Mouse (Mus musculus): Measurements from ENCODE around the gene Slc28a2. TPM values are rescaled to one million over a fixed set of nuclear protein-coding genes. Genes with fewer than 3 reads are reported as not detected.
"Not testable (repeated sequence)": the region's sequence is repeated elsewhere in the genome, so short reads cannot be mapped to it uniquely, and the experiment has no call there.

The Slc28a2 gene
- 0.22 TPM in 1 of 2 replicates, not detected in the other for polyA plus RNA-seq (2014; fragmentation: Nextera tagmentation; extraction: Ambion mirVana)

- not testable (repeated sequence) for H3K27me3 ChIP-seq (ENCODE audit: control insufficient read depth, insufficient read depth, low read length); H3K9ac ChIP-seq (ENCODE audit: low read length); ATAC-seq (ENCODE audit: low FRiP score); H3K4me2 ChIP-seq; H3K9me3 ChIP-seq (ENCODE audit: control insufficient read depth, low read length); DNase-seq (ENCODE audit: low spot score, missing footprints); H3K4me1 ChIP-seq (ENCODE audit: control insufficient read depth, insufficient read depth, low read length); H3K27ac ChIP-seq (ENCODE audit: low read depth, low read length); H3K4me3 ChIP-seq (ENCODE audit: low read depth, low read length); H3K36me3 ChIP-seq (ENCODE audit: control insufficient read depth, insufficient read depth, low read length)
- no CpG with 5 or more reads among the region's 3 CpGs for WGBS
Measured at GRCm38 (mm10) chr2:122426200-122426599, at the start of gene Slc28a2. Slc28a2 (plus strand) TSS chr2:122426477.

DNA sequence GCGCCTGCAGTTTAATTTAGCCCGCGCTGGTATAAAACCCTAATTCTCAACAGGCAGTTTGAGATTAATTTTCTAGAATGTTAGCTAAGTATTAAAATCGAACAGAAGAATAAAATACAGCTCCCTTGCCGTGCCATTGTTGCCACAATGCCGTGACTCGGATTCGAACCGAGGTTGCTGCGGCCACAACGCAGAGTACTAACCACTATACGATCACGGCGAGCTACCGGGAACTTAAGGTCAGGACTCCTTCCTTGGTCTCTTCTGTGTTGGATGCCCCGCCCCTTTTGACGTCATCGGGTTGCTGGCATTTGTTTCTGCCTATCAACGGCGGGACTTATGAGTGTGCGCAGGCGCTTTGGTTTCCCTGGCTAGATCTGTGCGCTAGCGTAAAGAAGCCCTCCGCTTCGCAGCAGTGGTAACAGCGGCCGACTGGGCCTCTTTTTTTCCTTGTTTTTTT, 49.0 kb upstream of the Slc28a2 start:
- Histone ChIP-seq H3K9me3 (ENCODE audit: control insufficient read depth, low read length) (no peaks in the 10 kb centered on the region), H3K4me2 (peak overlapping the region; percentile 50), H3K27me3 (ENCODE audit: control insufficient read depth, insufficient read depth, low read length) (no peaks in the 10 kb centered on the region), H3K36me3 (ENCODE audit: control insufficient read depth, insufficient read depth, low read length) (no peaks in the 10 kb centered on the region), H3K4me3 (ENCODE audit: low read depth, low read length) (peak overlapping the region; percentile 57), H3K27ac (ENCODE audit: low read depth, low read length) (peak overlapping the region; percentile 70), H3K9ac (ENCODE audit: low read length) (peak overlapping the region; percentile 83), H3K4me1 (ENCODE audit: control insufficient read depth, insufficient read depth, low read length) (0 out of 2 replicates have a peak, but pooled peaks cover 2% of the 10 kb centered on the region)
- under 1% methylated on average over 28 of the region's 28 CpGs for WGBS
- ATAC-seq (ENCODE audit: low FRiP score) (peak; percentile 89), DNase-seq (ENCODE audit: low spot score, missing footprints) (peak; percentile 100)

DNA sequence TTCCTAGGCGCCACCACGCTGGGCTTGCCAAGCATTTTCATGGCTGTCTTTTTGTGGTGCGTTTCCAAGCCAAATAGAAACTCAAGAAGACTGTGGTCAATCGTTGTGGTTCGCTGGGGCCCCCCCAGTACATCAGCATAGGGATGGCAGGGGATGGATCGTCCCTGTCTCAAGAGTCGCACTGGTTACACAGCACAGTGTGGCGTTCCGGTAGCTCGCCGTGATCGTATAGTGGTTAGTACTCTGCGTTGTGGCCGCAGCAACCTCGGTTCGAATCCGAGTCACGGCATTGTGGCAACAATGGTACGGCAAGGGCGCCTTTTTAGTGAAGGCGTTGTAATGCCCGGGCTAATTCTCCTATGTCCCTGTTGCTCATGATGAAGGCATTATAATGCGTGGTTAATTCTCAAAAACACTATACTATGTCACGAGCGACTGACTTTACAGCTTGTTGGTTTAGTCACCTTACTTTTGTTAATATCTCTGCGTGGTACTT, 48.5 kb upstream of the Slc28a2 start:
- no peaks in the 10 kb centered on the region for H3K27me3 ChIP-seq (ENCODE audit: control insufficient read depth, insufficient read depth, low read length)
- no peaks in the 10 kb centered on the region for H3K36me3 ChIP-seq (ENCODE audit: control insufficient read depth, insufficient read depth, low read length)
- DNase-seq (ENCODE audit: low spot score, missing footprints) (peak; percentile 99), ATAC-seq (ENCODE audit: low FRiP score) (peak; percentile 81)
- WGBS: under 1% methylated on average over 26 of the region's 26 CpGs
- peak overlapping the region; percentile 70 for H3K27ac ChIP-seq (ENCODE audit: low read depth, low read length)
- H3K9ac ChIP-seq (ENCODE audit: low read length): peak overlapping the region; percentile 83
- H3K4me1 ChIP-seq (ENCODE audit: control insufficient read depth, insufficient read depth, low read length): 0 out of 2 replicates have a peak, but pooled peaks cover 2% of the 10 kb centered on the region
- peak overlapping the region; percentile 57 for H3K4me3 ChIP-seq (ENCODE audit: low read depth, low read length)
- no peaks in the 10 kb centered on the region for H3K9me3 ChIP-seq (ENCODE audit: control insufficient read depth, low read length)
- peak overlapping the region; percentile 50 for H3K4me2 ChIP-seq

GRCm38 (mm10) chr2:122378421-122379291, 47.6 kb upstream of the Slc28a2 start:
- peak overlapping the region; percentile 50 for H3K4me2 ChIP-seq

GRCm38 (mm10) chr2:122379292-122379650, 47.0 kb upstream of the Slc28a2 start:
- 47% methylated on average over 2 of the region's 2 CpGs for WGBS
- no peaks in the 10 kb centered on the region for H3K36me3 ChIP-seq (ENCODE audit: control insufficient read depth, insufficient read depth, low read length)
- no peaks in the 10 kb centered on the region for H3K9me3 ChIP-seq (ENCODE audit: control insufficient read depth, low read length)
- no peak overlapping the region for H3K27ac ChIP-seq (ENCODE audit: low read depth, low read length)
- H3K27me3 ChIP-seq (ENCODE audit: control insufficient read depth, insufficient read depth, low read length): no peaks in the 10 kb centered on the region
- no peak overlapping the region for H3K4me3 ChIP-seq (ENCODE audit: low read depth, low read length)
- ATAC-seq (ENCODE audit: low FRiP score) (no peak), DNase-seq (ENCODE audit: low spot score, missing footprints) (no peak)
- H3K9ac ChIP-seq (ENCODE audit: low read length): no peak overlapping the region
- 0 out of 2 replicates have a peak, but pooled peaks cover 2% of the 10 kb centered on the region for H3K4me1 ChIP-seq (ENCODE audit: control insufficient read depth, insufficient read depth, low read length)
- H3K4me2 ChIP-seq: no peak overlapping the region

More at GRCm38 (mm10) chr2:122378421-122379291, 47.6 kb upstream of the Slc28a2 start:
- peak; percentile 92 for DNase-seq (ENCODE audit: low spot score, missing footprints)
- H3K27me3 ChIP-seq (ENCODE audit: control insufficient read depth, insufficient read depth, low read length): no peaks in the 10 kb centered on the region
- H3K4me3 ChIP-seq (ENCODE audit: low read depth, low read length): peak overlapping the region; percentile 57
- no peak overlapping the region for H3K27ac ChIP-seq (ENCODE audit: low read depth, low read length)
- no peaks in the 10 kb centered on the region for H3K36me3 ChIP-seq (ENCODE audit: control insufficient read depth, insufficient read depth, low read length)
- 21% methylated on average over 8 of the region's 8 CpGs for WGBS
- no peak for ATAC-seq (ENCODE audit: low FRiP score)
- peak overlapping the region; percentile 18; the same call in 1 of the 2 replicates for H3K9ac ChIP-seq (ENCODE audit: low read length)
- no peaks in the 10 kb centered on the region for H3K9me3 ChIP-seq (ENCODE audit: control insufficient read depth, low read length)
- 0 out of 2 replicates have a peak, but pooled peaks cover 2% of the 10 kb centered on the region for H3K4me1 ChIP-seq (ENCODE audit: control insufficient read depth, insufficient read depth, low read length)

GRCm38 (mm10) chr2:122380768-122381311, 45.4 kb upstream of the Slc28a2 start:
- peak overlapping the region; percentile 39 for H3K4me2 ChIP-seq
- H3K4me3 ChIP-seq (ENCODE audit: low read depth, low read length): peak overlapping the region; percentile 9; the same call in 1 of the 2 replicates
- DNase-seq (ENCODE audit: low spot score, missing footprints): peak; percentile 96
- no peak overlapping the region for H3K27ac ChIP-seq (ENCODE audit: low read depth, low read length)
- ATAC-seq (ENCODE audit: low FRiP score): no peak
- WGBS: 10% methylated on average over 11 of the region's 11 CpGs
- H3K9me3 ChIP-seq (ENCODE audit: control insufficient read depth, low read length): no peaks in the 10 kb centered on the region
- H3K9ac ChIP-seq (ENCODE audit: low read length): no peak overlapping the region
- H3K36me3 ChIP-seq (ENCODE audit: control insufficient read depth, insufficient read depth, low read length): no peaks in the 10 kb centered on the region
- 0 out of 2 replicates have a peak, but pooled peaks cover 2% of the 10 kb centered on the region for H3K4me1 ChIP-seq (ENCODE audit: control insufficient read depth, insufficient read depth, low read length)
- H3K27me3 ChIP-seq (ENCODE audit: control insufficient read depth, insufficient read depth, low read length): no peaks in the 10 kb centered on the region

GRCm38 (mm10) chr2:122381329-122382103, 44.8 kb upstream of the Slc28a2 start:
- Histone ChIP-seq H3K4me3 (ENCODE audit: low read depth, low read length) (no peak overlapping the region), H3K4me2 (no peak overlapping the region), H3K4me1 (ENCODE audit: control insufficient read depth, insufficient read depth, low read length) (no peaks in the 10 kb centered on the region), H3K27me3 (ENCODE audit: control insufficient read depth, insufficient read depth, low read length) (no peaks in the 10 kb centered on the region), H3K27ac (ENCODE audit: low read depth, low read length) (no peak overlapping the region), H3K9me3 (ENCODE audit: control insufficient read depth, low read length) (no peaks in the 10 kb centered on the region), H3K9ac (ENCODE audit: low read length) (no peak overlapping the region), H3K36me3 (ENCODE audit: control insufficient read depth, insufficient read depth, low read length) (no peaks in the 10 kb centered on the region)
- 72% methylated on average over 16 of the region's 16 CpGs for WGBS
- ATAC-seq (ENCODE audit: low FRiP score): no peak
- DNase-seq (ENCODE audit: low spot score, missing footprints): no peak

DNA sequence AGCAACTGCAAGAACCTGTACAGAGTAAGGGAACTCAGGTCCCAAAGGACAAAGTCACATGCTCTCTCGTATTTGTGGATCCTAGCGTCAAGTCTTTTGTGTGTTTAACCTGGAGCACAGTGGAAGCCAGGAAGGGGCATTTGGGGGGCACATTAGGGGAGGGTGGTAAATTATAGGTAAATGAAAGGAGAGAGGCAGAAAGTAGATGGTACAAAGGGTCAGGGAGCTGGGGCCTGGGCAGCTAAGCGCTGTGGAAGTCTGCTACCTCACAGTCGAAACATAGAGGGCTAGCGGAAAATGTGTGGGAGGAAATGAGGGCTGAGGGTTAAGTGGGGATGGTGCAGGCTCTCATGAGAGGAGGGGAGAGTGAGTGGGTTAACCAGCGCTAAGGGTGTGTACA, 44.2 kb upstream of the Slc28a2 start:
- ATAC-seq (ENCODE audit: low FRiP score): no peak
- H3K27ac ChIP-seq (ENCODE audit: low read depth, low read length): no peak overlapping the region

More for the DNA sequence above, 44.2 kb upstream of the Slc28a2 start:
- no peak overlapping the region for H3K4me3 ChIP-seq (ENCODE audit: low read depth, low read length)
- H3K27me3 ChIP-seq (ENCODE audit: control insufficient read depth, insufficient read depth, low read length): no peaks in the 10 kb centered on the region
- no peak overlapping the region for H3K9ac ChIP-seq (ENCODE audit: low read length)
- 77% methylated on average over 6 of the region's 6 CpGs for WGBS
- no peak for DNase-seq (ENCODE audit: low spot score, missing footprints)
- no peaks in the 10 kb centered on the region for H3K9me3 ChIP-seq (ENCODE audit: control insufficient read depth, low read length)
- no peaks in the 10 kb centered on the region for H3K36me3 ChIP-seq (ENCODE audit: control insufficient read depth, insufficient read depth, low read length)
- no peak overlapping the region for H3K4me2 ChIP-seq
- H3K4me1 ChIP-seq (ENCODE audit: control insufficient read depth, insufficient read depth, low read length): no peaks in the 10 kb centered on the region
